ENCODE assay signal across 11 mouse cellular contexts in the genomic region with DNA sequence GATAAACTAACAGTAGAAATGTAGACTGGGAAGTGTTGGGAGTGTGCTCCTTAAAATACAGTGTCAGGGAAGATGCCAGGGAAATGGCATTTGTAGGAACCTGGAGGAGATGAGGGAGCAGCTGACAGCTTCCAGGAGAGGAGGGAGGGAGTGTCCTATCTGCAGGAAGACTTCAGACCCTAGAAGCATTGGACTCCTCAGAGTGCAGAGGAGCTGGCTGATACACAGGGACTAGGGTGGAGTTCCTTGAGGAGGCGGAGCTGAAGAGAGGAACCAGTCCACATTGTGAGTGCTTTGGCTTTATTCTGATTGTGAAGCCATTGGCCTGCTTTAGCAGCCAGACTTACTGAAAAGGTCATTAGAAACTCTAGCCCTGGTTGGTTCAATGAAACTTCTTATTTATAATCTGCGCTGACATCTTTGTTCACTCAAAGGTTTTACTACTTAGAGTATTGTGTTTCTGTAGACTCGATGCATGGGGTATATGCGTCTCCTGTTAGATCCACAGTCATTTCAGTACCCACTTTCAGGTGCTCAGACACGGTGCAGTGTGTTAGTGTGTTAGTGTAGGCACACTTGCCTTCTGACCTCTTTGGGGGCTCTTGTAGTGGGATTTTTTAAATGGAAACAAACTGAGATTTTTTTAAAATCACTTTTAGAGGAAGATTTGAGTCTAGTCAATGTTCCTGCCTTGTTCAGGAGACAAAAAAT.
DNase-seq lines count a peak whose midpoint lies in the region; ATAC-seq and TF ChIP-seq lines count a peak whose summit lies in the region.
"Had no signal": no experiment of that assay in that cellular context is flagged by ENCODE, and none has a peak within 500 bp of the region (broad histone marks: within the 10 kb centered on the region; RNA-seq: fewer than 3 reads in every experiment).

No protein-coding gene starts in this region.

- ATAC-seq in lung, embryonic 15.5 days (ENCODE audit: borderline replicate concordance, extremely low read depth, low FRiP score, low TSS enrichment), result no peak
- ATAC-seq in intestine, embryonic 15.5 days, result peak; percentile 73
- peak; percentile 60 for ATAC-seq in stomach, postnatal 0 days (ENCODE audit: low FRiP score, low TSS enrichment)

- H3K4me1 ChIP-seq in lung, embryonic 15.5 days, result peaks cover 12% of the 10 kb centered on the region
- H3K4me1 ChIP-seq in intestine, embryonic 15.5 days (replicated peaks), result no peaks in the 10 kb centered on the region
- 0 out of 2 replicates have a peak, but pooled peaks cover 2% of the 10 kb centered on the region for H3K4me1 ChIP-seq in stomach, postnatal 0 days (replicated peaks; ENCODE audit: control insufficient read depth, insufficient read depth)

- no peak overlapping the region for H3K9ac ChIP-seq in lung, embryonic 15.5 days
- no peak overlapping the region for H3K9ac ChIP-seq in intestine, embryonic 15.5 days
- no peak overlapping the region for H3K9ac ChIP-seq in stomach, postnatal 0 days (ENCODE audit: low read length)

- 71% methylated on average over 5 of the region's 5 CpGs for WGBS in lung, embryonic 15.5 days
- WGBS in intestine, embryonic 15.5 days, result 90% methylated on average over 5 of the region's 5 CpGs
- WGBS in stomach, postnatal 0 days, result 67% methylated on average over 5 of the region's 5 CpGs

- H3K36me3 ChIP-seq in lung, embryonic 15.5 days, result no peaks in the 10 kb centered on the region
- H3K36me3 ChIP-seq in intestine, embryonic 15.5 days, result no peaks in the 10 kb centered on the region
- no peaks in the 10 kb centered on the region for H3K36me3 ChIP-seq in stomach, postnatal 0 days (ENCODE audit: control insufficient read depth, insufficient read depth, low read length)
- H3K36me3 ChIP-seq: limb, embryonic 10.5 days had no signal

- H3K9me3 ChIP-seq in lung, embryonic 15.5 days, result no peaks in the 10 kb centered on the region
- H3K9me3 ChIP-seq in intestine, embryonic 15.5 days, result no peaks in the 10 kb centered on the region
- no peaks in the 10 kb centered on the region for H3K9me3 ChIP-seq in stomach, postnatal 0 days (ENCODE audit: control insufficient read depth, low read length)
- H3K9me3 ChIP-seq: limb, embryonic 10.5 days had no signal

- intact Hi-C loops in gastrocnemius, adult 2 months (cut with DNase I), result loop anchor here (5.0 kb wide), 1 partner anchor 97 kb away; a partner anchor contains a TSS
- intact Hi-C loops in left cerebral cortex, postnatal 10 days (cut with DNase I), result loop anchor here (10.0 kb wide), 1 partner anchor 94 kb away; a partner anchor contains a TSS

- DNase-seq in gastrocnemius, adult 2 months, result peak; percentile 50
- no peak for DNase-seq in gastrocnemius, postnatal 25 days
- no peak for DNase-seq in lung, postnatal 14 days
- DNase-seq in stomach, postnatal 0 days (ENCODE audit: low spot score), result no peak
- DNase-seq in cerebellum, postnatal 36 days, result no peak
- no peak for DNase-seq in left cerebral cortex, postnatal 10 days (ENCODE audit: extremely low spot score in 1 of 2, low spot score in 2 of 2)
- DNase-seq: kidney, adult 18-20 months had no signal

- H3K27me3 ChIP-seq in lung, embryonic 15.5 days, result no peaks in the 10 kb centered on the region
- H3K27me3 ChIP-seq in intestine, embryonic 15.5 days (replicated peaks), result no peaks in the 10 kb centered on the region
- no peaks in the 10 kb centered on the region for H3K27me3 ChIP-seq in stomach, postnatal 0 days (ENCODE audit: control insufficient read depth, insufficient read depth, low read length)

- TF ChIP-seq EP300 in stomach, postnatal 0 days (optimal IDR thresholded peaks at IDR 0.05), result no peak

- H3K4me3 ChIP-seq in gastrocnemius, adult 2 months, result no peak overlapping the region
- H3K4me3 ChIP-seq in lung, embryonic 15.5 days, result no peak overlapping the region
- H3K4me3 ChIP-seq in intestine, embryonic 15.5 days (replicated peaks), result no peak overlapping the region
- H3K4me3 ChIP-seq in stomach, postnatal 0 days (ENCODE audit: low read depth, low read length), result no peak overlapping the region
- H3K4me3 ChIP-seq: limb, embryonic 10.5 days; myocyte had no signal

- no peak overlapping the region for H3K4me2 ChIP-seq in lung, embryonic 15.5 days
- H3K4me2 ChIP-seq in intestine, embryonic 15.5 days (replicated peaks), result no peak overlapping the region
- no peak overlapping the region for H3K4me2 ChIP-seq in stomach, postnatal 0 days (replicated peaks; ENCODE audit: low read depth)

- no peak for TF ChIP-seq CTCF in gastrocnemius, adult 2 months (IDR thresholded peaks at IDR 0.05)
- no peak for TF ChIP-seq CTCF in stomach, postnatal 0 days (IDR thresholded peaks at IDR 0.05; ENCODE audit: low read depth)

- H3K27ac ChIP-seq in gastrocnemius, adult 2 months, result peak overlapping the region; percentile 65
- peak overlapping the region; percentile 48 for H3K27ac ChIP-seq in lung, embryonic 15.5 days
- H3K27ac ChIP-seq in intestine, embryonic 15.5 days, result no peak overlapping the region
- H3K27ac ChIP-seq in stomach, postnatal 0 days (replicated peaks), result peak overlapping the region; percentile 58; the same call in 1 of the 2 replicates
- H3K27ac ChIP-seq: limb, embryonic 10.5 days had no signal
